Mouse (Mus musculus): ENCODE results near the gene Repin1. TPM values are rescaled to one million over a fixed set of nuclear protein-coding genes. Genes with fewer than 3 reads are reported as not detected.

Repin1 gene
- total and polyA plus RNA-seq, 2 experiments: 31.1 to 73.6 TPM

GRCm38 (mm10) chr6:48646995-48647394 lies 53.3 kb downstream of the Repin1 start, which contains the start of gene Gimap8:
Gene Gimap8 (plus strand): TSS chr6:48647234.
- H3K27ac ChIP-seq (replicated peaks; ENCODE audit: insufficient read depth, low read depth, low read length): peak within 1 kb of the TSS; percentile 3; the same call in 1 of the 2 replicates
- DNase-seq (ENCODE audit: extremely low read depth, low read depth, low spot score): peak; percentile 56
- H3K36me3 ChIP-seq (ENCODE audit: control insufficient read depth, insufficient read depth, low read length): no peaks in the 10 kb centered on the region
- peak within 1 kb of the TSS; percentile 11 for H3K9ac ChIP-seq (ENCODE audit: low read depth, low read length)
- no peaks in the 10 kb centered on the region for H3K27me3 ChIP-seq (ENCODE audit: control insufficient read depth, insufficient read depth, low read length)
- peak within 1 kb of the TSS; percentile 11 for H3K4me3 ChIP-seq (ENCODE audit: insufficient read depth, low read depth, low read length)
- peak; percentile 83 for TF ChIP-seq CTCF (IDR thresholded peaks at IDR 0.05; ENCODE audit: low read depth, low read length)
- TF ChIP-seq POLR2A (IDR thresholded peaks at IDR 0.05; ENCODE audit: extremely low read depth, insufficient read depth, low read length): no peak
- no peaks in the 10 kb centered on the region; the same call in 1 of the 2 replicates for H3K4me1 ChIP-seq (ENCODE audit: control insufficient read depth, insufficient read depth, low read length)
- H3K79me2 ChIP-seq (ENCODE audit: control insufficient read depth, insufficient read depth, low read length): no peaks in the 10 kb centered on the region; the same call in 1 of the 2 replicates
- 9% methylated on average over 3 of the region's 3 CpGs for WGBS

- Histone ChIP-seq H3K4me3 (ENCODE audit: insufficient read depth, low read depth, low read length) (peak overlapping the region; percentile 11), H3K27me3 (ENCODE audit: control insufficient read depth, insufficient read depth, low read length) (no peaks in the 10 kb centered on the region), H3K27ac (replicated peaks; ENCODE audit: insufficient read depth, low read depth, low read length) (no peak overlapping the region), H3K9ac (ENCODE audit: low read depth, low read length) (peak overlapping the region; percentile 2; the same call in 1 of the 2 replicates), H3K4me1 (ENCODE audit: control insufficient read depth, insufficient read depth, low read length) (no peaks in the 10 kb centered on the region; the same call in 1 of the 2 replicates), H3K36me3 (ENCODE audit: control insufficient read depth, insufficient read depth, low read length) (no peaks in the 10 kb centered on the region), H3K79me2 (ENCODE audit: control insufficient read depth, insufficient read depth, low read length) (no peaks in the 10 kb centered on the region; the same call in 1 of the 2 replicates)
- DNase-seq (ENCODE audit: extremely low read depth, low read depth, low spot score): no peak
- TF ChIP-seq POLR2A (IDR thresholded peaks at IDR 0.05; ENCODE audit: extremely low read depth, insufficient read depth, low read length) (no peak), CTCF (IDR thresholded peaks at IDR 0.05; ENCODE audit: low read depth, low read length) (no peak)
- WGBS: 61% methylated on average over 2 of the region's 2 CpGs
Measured at GRCm38 (mm10) chr6:48647611-48648010, 53.9 kb downstream of the Repin1 start.

Other genes with a start within 250 kb of the Repin1 start
- gene Krba1, start 198.3 kb upstream of the Repin1 start, total RNA-seq (2014; rRNA removed): 5.2 and 6.1 TPM in 2 replicates
- 6.6 and 9.2 TPM in 2 replicates for gene Krba1, start 198.3 kb upstream of the Repin1 start, polyA plus RNA-seq (2012; rRNA removed)
- 13.9 and 15.9 TPM in 2 replicates for gene Zfp467, start 148.1 kb upstream of the Repin1 start, total RNA-seq (2014; rRNA removed)
- 23.0 and 25.7 TPM in 2 replicates for gene Zfp467, start 148.1 kb upstream of the Repin1 start, polyA plus RNA-seq (2012; rRNA removed)
- 0.47 and 0.83 TPM in 2 replicates for gene Sspo, start 145.7 kb upstream of the Repin1 start, total RNA-seq (2014; rRNA removed)
- 1.5 and 2.0 TPM in 2 replicates for gene Sspo, start 145.7 kb upstream of the Repin1 start, polyA plus RNA-seq (2012; rRNA removed)
- gene Atp6v0e2, start 56.3 kb upstream of the Repin1 start, total RNA-seq (2014; rRNA removed): 0.37 and 0.47 TPM in 2 replicates
- 0.96 and 1.7 TPM in 2 replicates for gene Atp6v0e2, start 56.3 kb upstream of the Repin1 start, polyA plus RNA-seq (2012; rRNA removed)
- 3.2 and 3.3 TPM in 2 replicates for gene Lrrc61, start 39.1 kb upstream of the Repin1 start, total RNA-seq (2014; rRNA removed)
- 8.5 and 10.1 TPM in 2 replicates for gene Lrrc61, start 39.1 kb upstream of the Repin1 start, polyA plus RNA-seq (2012; rRNA removed)
- 1,102 and 1,282 TPM in 2 replicates for gene Rarres2, start 21.1 kb upstream of the Repin1 start, total RNA-seq (2014; rRNA removed)
- gene Rarres2, start 21.1 kb upstream of the Repin1 start, polyA plus RNA-seq (2012; rRNA removed): 1,074 and 1,160 TPM in 2 replicates
- gene Gm45021, start 4.3 kb upstream of the Repin1 start, total RNA-seq (2014; rRNA removed): not detected in 2 replicates
- not detected in 2 replicates for gene Gm45021, start 4.3 kb upstream of the Repin1 start, polyA plus RNA-seq (2012; rRNA removed)
- not detected in 2 replicates for gene Gm44965, start 58 bp downstream of the Repin1 start, total RNA-seq (2014; rRNA removed)
- gene Gm44965, start 58 bp downstream of the Repin1 start, polyA plus RNA-seq (2012; rRNA removed): not detected in 2 replicates
- gene Zfp775, start 8.2 kb downstream of the Repin1 start, total RNA-seq (2014; rRNA removed): 0.83 and 1.5 TPM in 2 replicates
- gene Zfp775, start 8.2 kb downstream of the Repin1 start, polyA plus RNA-seq (2012; rRNA removed): 2.0 and 2.4 TPM in 2 replicates
- gene AI854703, start 32.9 kb downstream of the Repin1 start, total RNA-seq (2014; rRNA removed): under 0.01 TPM in 2 replicates
- gene AI854703, start 32.9 kb downstream of the Repin1 start, polyA plus RNA-seq (2012; rRNA removed): 0.06 and 0.10 TPM in 2 replicates
- 6.1 and 6.4 TPM in 2 replicates for gene Gimap8, start 53.4 kb downstream of the Repin1 start, total RNA-seq (2014; rRNA removed)
- gene Gimap8, start 53.4 kb downstream of the Repin1 start, polyA plus RNA-seq (2012; rRNA removed): 1.0 and 1.4 TPM in 2 replicates
- gene Gimap9, start 82.2 kb downstream of the Repin1 start, total RNA-seq (2014; rRNA removed): 11.6 and 12.2 TPM in 2 replicates
- gene Gimap9, start 82.2 kb downstream of the Repin1 start, polyA plus RNA-seq (2012; rRNA removed): 4.2 and 6.3 TPM in 2 replicates
- 11.9 and 15.1 TPM in 2 replicates for gene Gimap4, start 90.7 kb downstream of the Repin1 start, total RNA-seq (2014; rRNA removed)
- 3.9 and 5.5 TPM in 2 replicates for gene Gimap4, start 90.7 kb downstream of the Repin1 start, polyA plus RNA-seq (2012; rRNA removed)
- 13.9 and 19.1 TPM in 2 replicates for gene Gimap6, start 114.3 kb downstream of the Repin1 start, total RNA-seq (2014; rRNA removed)
- gene Gimap6, start 114.3 kb downstream of the Repin1 start, polyA plus RNA-seq (2012; rRNA removed): 2.6 and 2.8 TPM in 2 replicates
- gene Gm28053, start 124.7 kb downstream of the Repin1 start, total RNA-seq (2014; rRNA removed): not detected in 2 replicates
- gene Gm28053, start 124.7 kb downstream of the Repin1 start, polyA plus RNA-seq (2012; rRNA removed): not detected in 2 replicates
- 0.37 and 0.47 TPM in 2 replicates for gene Gimap7, start 124.7 kb downstream of the Repin1 start, total RNA-seq (2014; rRNA removed)
- 0.19 and 0.35 TPM in 2 replicates for gene Gimap7, start 124.7 kb downstream of the Repin1 start, polyA plus RNA-seq (2012; rRNA removed)
- gene Gimap1, start 145.2 kb downstream of the Repin1 start, total RNA-seq (2014; rRNA removed): 4.1 and 5.0 TPM in 2 replicates
- 2.5 TPM in 2 replicates for gene Gimap1, start 145.2 kb downstream of the Repin1 start, polyA plus RNA-seq (2012; rRNA removed)
- gene Gimap5, start 152.3 kb downstream of the Repin1 start, total RNA-seq (2014; rRNA removed): 1.2 and 3.3 TPM in 2 replicates
- gene Gimap5, start 152.3 kb downstream of the Repin1 start, polyA plus RNA-seq (2012; rRNA removed): 2.8 and 3.3 TPM in 2 replicates
- gene Gimap3, start 177.0 kb downstream of the Repin1 start, total RNA-seq (2014; rRNA removed): 1.7 and 1.9 TPM in 2 replicates
- 1.5 and 3.1 TPM in 2 replicates for gene Gimap3, start 177.0 kb downstream of the Repin1 start, polyA plus RNA-seq (2012; rRNA removed)
- gene Tmem176a, start 247.0 kb downstream of the Repin1 start, total RNA-seq (2014; rRNA removed): 71.4 and 98.0 TPM in 2 replicates
- 225 and 241 TPM in 2 replicates for gene Tmem176a, start 247.0 kb downstream of the Repin1 start, polyA plus RNA-seq (2012; rRNA removed)
- gene Tmem176b, start 247.6 kb downstream of the Repin1 start, total RNA-seq (2014; rRNA removed): 92.9 and 152 TPM in 2 replicates
- gene Tmem176b, start 247.6 kb downstream of the Repin1 start, polyA plus RNA-seq (2012; rRNA removed): 392 and 394 TPM in 2 replicates